In genomic region chr17:35840561-35840960, GRCm38 (mm10) we compare ENCODE assay signal across 8 mouse cellular contexts. TPM values are rescaled to one million over a fixed set of nuclear protein-coding genes. Genes with fewer than 3 reads are reported as not detected.
DNase-seq lines count a peak whose midpoint lies in the region; ATAC-seq and TF ChIP-seq lines count a peak whose summit lies in the region.

No protein-coding gene starts in this region.

- H3K36me3 ChIP-seq in kidney, postnatal 0 days (ENCODE audit: insufficient read depth, low read length), result peaks cover 9% of the 10 kb centered on the region
- H3K36me3 ChIP-seq in embryonic facial prominence, embryonic 10.5 days (replicated peaks), result peaks cover 33% of the 10 kb centered on the region
- peaks cover 27% of the 10 kb centered on the region for H3K36me3 ChIP-seq in intestine, embryonic 14.5 days (ENCODE audit: control insufficient read depth, insufficient read depth, low read length)

- no peaks in the 10 kb centered on the region for H3K27me3 ChIP-seq in kidney, postnatal 0 days (ENCODE audit: insufficient read depth, low read length)
- H3K27me3 ChIP-seq in embryonic facial prominence, embryonic 10.5 days (replicated peaks; ENCODE audit: low read depth, poor library complexity, severe bottlenecking), result no peaks in the 10 kb centered on the region
- H3K27me3 ChIP-seq in intestine, embryonic 14.5 days (replicated peaks; ENCODE audit: control insufficient read depth, insufficient read depth, low read length), result no peaks in the 10 kb centered on the region

- DNase-seq in kidney, postnatal 0 days (ENCODE audit: low spot score), result no peak
- DNase-seq in kidney, postnatal 36 days, result no peak
- DNase-seq in embryonic facial prominence, embryonic 10.5 days (ENCODE audit: low spot score), result no peak
- DNase-seq in intestine, embryonic 14.5 days (ENCODE audit: low spot score), result no peak
- peak; percentile 41 for DNase-seq in naive thymus-derived CD4-positive, alpha-beta T cell, adult 2 months (ENCODE audit: low read depth)
- no peak for DNase-seq in spleen, adult 18-20 months
- no peak for DNase-seq in layer of hippocampus, postnatal 25 days (ENCODE audit: extremely low spot score in 1 of 2, low spot score in 1 of 2)
- no peak for DNase-seq in kidney, adult 9 months

- peak overlapping the region; percentile 55 for H3K4me2 ChIP-seq in kidney, postnatal 0 days (ENCODE audit: low read length)
- peak overlapping the region; percentile 70 for H3K4me2 ChIP-seq in intestine, embryonic 14.5 days (ENCODE audit: low read length)

- H3K27ac ChIP-seq in kidney, postnatal 0 days, result peak overlapping the region; percentile 8; the same call in 1 of the 2 replicates
- peak overlapping the region; percentile 89 for H3K27ac ChIP-seq in embryonic facial prominence, embryonic 10.5 days (replicated peaks)
- H3K27ac ChIP-seq in intestine, embryonic 14.5 days (ENCODE audit: low read depth), result peak overlapping the region; percentile 34; the same call in 1 of the 2 replicates

- H3K4me3 ChIP-seq in kidney, postnatal 0 days (replicated peaks; ENCODE audit: low read depth, low read length), result peak overlapping the region; percentile 42
- peak overlapping the region; percentile 70 for H3K4me3 ChIP-seq in embryonic facial prominence, embryonic 10.5 days
- H3K4me3 ChIP-seq in intestine, embryonic 14.5 days (ENCODE audit: low read depth, low read length), result peak overlapping the region; percentile 40

- TF ChIP-seq CTCF in kidney, postnatal 0 days (IDR thresholded peaks at IDR 0.05; ENCODE audit: low read depth), result no peak

- H3K4me1 ChIP-seq in kidney, postnatal 0 days (replicated peaks; ENCODE audit: insufficient read depth, low read length), result peaks cover 4% of the 10 kb centered on the region; the same call in 1 of the 2 replicates
- H3K4me1 ChIP-seq in embryonic facial prominence, embryonic 10.5 days, result peaks cover 27% of the 10 kb centered on the region
- peaks cover 14% of the 10 kb centered on the region for H3K4me1 ChIP-seq in intestine, embryonic 14.5 days (replicated peaks; ENCODE audit: control insufficient read depth, insufficient read depth, low read length)

- ATAC-seq in kidney, postnatal 0 days (replicated peaks; ENCODE audit: low FRiP score, low read depth), result no peak
- no peak for ATAC-seq in intestine, embryonic 14.5 days (replicated peaks; ENCODE audit: low FRiP score, low TSS enrichment, low read depth)

- H3K9ac ChIP-seq in kidney, postnatal 0 days (ENCODE audit: low read depth, low read length), result peak overlapping the region; percentile 2; the same call in 1 of the 2 replicates
- H3K9ac ChIP-seq in intestine, embryonic 14.5 days (ENCODE audit: low read length), result peak overlapping the region; percentile 35; the same call in 1 of the 2 replicates

- no peaks in the 10 kb centered on the region for H3K9me3 ChIP-seq in kidney, postnatal 0 days (replicated peaks; ENCODE audit: low read length)
- no peaks in the 10 kb centered on the region for H3K9me3 ChIP-seq in embryonic facial prominence, embryonic 10.5 days
- H3K9me3 ChIP-seq in intestine, embryonic 14.5 days (ENCODE audit: control insufficient read depth, low read length), result no peaks in the 10 kb centered on the region

- WGBS in kidney, postnatal 0 days, result 51% methylated on average over 14 of the region's 14 CpGs
- 61% methylated on average over 14 of the region's 14 CpGs for whole genome bisulfite sequencing in embryonic facial prominence, embryonic 10.5 days
- WGBS in intestine, embryonic 14.5 days, result 52% methylated on average over 14 of the region's 14 CpGs

RNA-seq across cellular contexts. Expression of gene Mdc1, which starts 0.8 kb away (rescaled TPM):
- 5.4 and 5.6 TPM in 2 replicates for polyA plus RNA-seq in kidney, postnatal 0 days (2015; fragmentation: Nextera tagmentation; extraction: Ambion mirVana)
- polyA plus RNA-seq in embryonic facial prominence, embryonic 10.5 days (2016; fragmentation: Nextera tagmentation; extraction: Ambion mirVana), result 18.4 and 21.2 TPM in 2 replicates
- 16.6 and 17.8 TPM in 2 replicates for polyA plus RNA-seq in intestine, embryonic 14.5 days (2014; fragmentation: Nextera tagmentation; extraction: Ambion mirVana)
- total RNA-seq in layer of hippocampus, postnatal 25 days (2021), result 10 to 100 TPM; 12.1 to 16.5 TPM

RNA-seq across cellular contexts. Expression of gene Tubb5, which starts 2.5 kb away (rescaled TPM):
- 503 and 575 TPM in 2 replicates for polyA plus RNA-seq in kidney, postnatal 0 days (2015; fragmentation: Nextera tagmentation; extraction: Ambion mirVana)
- polyA plus RNA-seq in embryonic facial prominence, embryonic 10.5 days (2016; fragmentation: Nextera tagmentation; extraction: Ambion mirVana), result 1,654 and 1,662 TPM in 2 replicates
- polyA plus RNA-seq in intestine, embryonic 14.5 days (2014; fragmentation: Nextera tagmentation; extraction: Ambion mirVana), result 923 and 1,006 TPM in 2 replicates
- 100 to 1,000 TPM; 381 to 413 TPM for total RNA-seq in layer of hippocampus, postnatal 25 days (2021)

RNA-seq across cellular contexts. Expression of gene Flot1, which starts 17.5 kb away (rescaled TPM):
- polyA plus RNA-seq in kidney, postnatal 0 days (2015; fragmentation: Nextera tagmentation; extraction: Ambion mirVana), result 52.2 and 54.5 TPM in 2 replicates
- 45.9 and 49.2 TPM in 2 replicates for polyA plus RNA-seq in embryonic facial prominence, embryonic 10.5 days (2016; fragmentation: Nextera tagmentation; extraction: Ambion mirVana)
- 42.5 and 48.5 TPM in 2 replicates for polyA plus RNA-seq in intestine, embryonic 14.5 days (2014; fragmentation: Nextera tagmentation; extraction: Ambion mirVana)
- total RNA-seq in layer of hippocampus, postnatal 25 days (2021), result 100 to 1,000 TPM; 122 to 132 TPM

RNA-seq across cellular contexts. Expression of gene Ier3, which starts 19.1 kb away (rescaled TPM):
- polyA plus RNA-seq in kidney, postnatal 0 days (2015; fragmentation: Nextera tagmentation; extraction: Ambion mirVana), result 83.6 and 93.1 TPM in 2 replicates
- 3.7 and 4.4 TPM in 2 replicates for polyA plus RNA-seq in embryonic facial prominence, embryonic 10.5 days (2016; fragmentation: Nextera tagmentation; extraction: Ambion mirVana)
- polyA plus RNA-seq in intestine, embryonic 14.5 days (2014; fragmentation: Nextera tagmentation; extraction: Ambion mirVana), result 4.4 and 5.1 TPM in 2 replicates
- 1 to 10 TPM; 3.2 to 5.1 TPM for total RNA-seq in layer of hippocampus, postnatal 25 days (2021)

RNA-seq across cellular contexts. Expression of gene Nrm, which starts 20.6 kb away (rescaled TPM):
- 36.9 and 44.6 TPM in 2 replicates for polyA plus RNA-seq in kidney, postnatal 0 days (2015; fragmentation: Nextera tagmentation; extraction: Ambion mirVana)
- 64.6 and 65.1 TPM in 2 replicates for polyA plus RNA-seq in embryonic facial prominence, embryonic 10.5 days (2016; fragmentation: Nextera tagmentation; extraction: Ambion mirVana)
- polyA plus RNA-seq in intestine, embryonic 14.5 days (2014; fragmentation: Nextera tagmentation; extraction: Ambion mirVana), result 62.6 and 69.3 TPM in 2 replicates
- total RNA-seq in layer of hippocampus, postnatal 25 days (2021), result 1 to 10 TPM; 2.1 to 3.5 TPM

Comparison
In these comparisons a context has a peak if more than half of its experiments do, and no peak if none do; other contexts are left out.
1. H3K27ac ChIP-seq: peak in every context shown above with its lines; median percentile 89 in embryonic facial prominence, embryonic 10.5 days; 34 in intestine, embryonic 14.5 days; 8 in kidney, postnatal 0 days.